Mouse (Mus musculus) liver, embryonic 13.5 days (tissue): ENCODE data around the gene Ttll6. TPM values are rescaled to one million over a fixed set of nuclear protein-coding genes. Genes with fewer than 3 reads are reported as not detected.

Experiments
- polyA plus RNA-seq: library from polyadenylated mRNA; unstranded; fragments of >200 nt; fragmentation: Nextera tagmentation; extraction: Ambion mirVana; gene quantifications from 2 replicates; pipeline ENCODE4 v1.2.1, GENCODE M21; 2015

Ttll6 gene
- polyA plus RNA-seq, 1 experiment from 2014 or later = not detected

Other genes starting within 250 kb of the Ttll6 start
- 0.13 and 0.27 TPM in 2 replicates for gene B4galnt2, start 218.9 kb upstream of the Ttll6 start, polyA plus RNA-seq
- 20.8 and 23.9 TPM in 2 replicates for gene Igf2bp1, start 127.8 kb upstream of the Ttll6 start, polyA plus RNA-seq
- gene Gip, start 109.2 kb upstream of the Ttll6 start, polyA plus RNA-seq = not detected in 2 replicates
- gene Snf8, start 98.9 kb upstream of the Ttll6 start, polyA plus RNA-seq = 87.0 and 88.9 TPM in 2 replicates
- gene Ube2z, start 68.4 kb upstream of the Ttll6 start, polyA plus RNA-seq = 13.7 and 15.2 TPM in 2 replicates
- 578 and 628 TPM in 2 replicates for gene Atp5g1, start 58.1 kb upstream of the Ttll6 start, polyA plus RNA-seq
- not detected in 2 replicates for gene Calcoco2, start 21.8 kb upstream of the Ttll6 start, polyA plus RNA-seq
- not detected in 2 replicates for gene Hoxb13, start 60.5 kb downstream of the Ttll6 start, polyA plus RNA-seq
- 0.06 TPM in 1 of 2 replicates, not detected in the other for gene Hoxb9, start 137.7 kb downstream of the Ttll6 start, polyA plus RNA-seq
- 0.06 TPM in 1 of 2 replicates, not detected in the other for gene Hoxb8, start 148.1 kb downstream of the Ttll6 start, polyA plus RNA-seq
- gene Hoxb7, start 152.8 kb downstream of the Ttll6 start, polyA plus RNA-seq = 0.16 and 0.32 TPM in 2 replicates
- gene Hoxb6, start 158.7 kb downstream of the Ttll6 start, polyA plus RNA-seq = 0.07 and 0.14 TPM in 2 replicates
- gene Hoxb5, start 169.6 kb downstream of the Ttll6 start, polyA plus RNA-seq = 0.44 and 0.58 TPM in 2 replicates
- gene Hoxb4, start 184.5 kb downstream of the Ttll6 start, polyA plus RNA-seq = 0.16 and 0.20 TPM in 2 replicates
- gene Hoxb3, start 189.5 kb downstream of the Ttll6 start, polyA plus RNA-seq = 0.08 and 0.13 TPM in 2 replicates
- gene Hoxb2, start 216.7 kb downstream of the Ttll6 start, polyA plus RNA-seq = 1.2 and 1.7 TPM in 2 replicates
- 0.05 and 0.08 TPM in 2 replicates for gene Hoxb1, start 232.0 kb downstream of the Ttll6 start, polyA plus RNA-seq